Mouse (Mus musculus) midbrain, embryonic 10.5 days (tissue): ENCODE measurements around the gene Ppfibp1. TPM values are rescaled to one million over a fixed set of nuclear protein-coding genes. Genes with fewer than 3 reads are reported as not detected.
"Not testable (repeated sequence)": the region's sequence is repeated elsewhere in the genome, so short reads cannot be mapped to it uniquely, and the experiment has no call there.

Source experiments
- DNase-seq: peaks from one replicate; pipeline ENCODE4 v3.0.0-alpha.2; 2017; ENCODE audit warnings: low spot score
- H3K27ac ChIP-seq: fragments of 300-500 bp; sonication (generic); replicated peaks from 2 replicates; pipeline ENCODE4 v1.5.1; 2016; ENCODE audit warnings: mild to moderate bottlenecking
- H3K27me3 ChIP-seq: fragments of 300-500 bp; sonication (generic); 2 replicates; pipeline ENCODE4 v1.6.1; 2016; ENCODE audit warnings: low read depth, mild to moderate bottlenecking; ENCODE audit not compliant: poor library complexity, severe bottlenecking
- H3K36me3 ChIP-seq: fragments of 300-500 bp; sonication (generic); 2 replicates; pipeline ENCODE4 v1.6.1; 2016; ENCODE audit warnings: mild to moderate bottlenecking, moderate library complexity
- H3K4me1 ChIP-seq: fragments of 300-500 bp; sonication (generic); 2 replicates; pipeline ENCODE4 v1.6.1; 2016
- H3K4me3 ChIP-seq: fragments of 300-500 bp; sonication (generic); 2 replicates; pipeline ENCODE4 v1.5.1; 2016; ENCODE audit warnings: mild to moderate bottlenecking, moderate library complexity
- H3K9me3 ChIP-seq: fragments of 300-500 bp; sonication (generic); replicated peaks from 2 replicates; pipeline ENCODE4 v1.6.1; 2016; ENCODE audit warnings: mild to moderate bottlenecking
- WGBS: fragments of 180-500 bp; shearing (Covaris S2); methylation state at CpG from one replicate; pipeline ENCODE4 v1.1.7; 2016; 5-methylcytosine and 5-hydroxymethylcytosine counted together
- polyA plus RNA-seq: library from polyadenylated mRNA; unstranded; fragments of >200 nt; fragmentation: Nextera tagmentation; extraction: Ambion mirVana; gene quantifications from 2 replicates; pipeline ENCODE4 v1.2.1, GENCODE M21; 2016

Gene Ppfibp1
- polyA plus RNA-seq, 1 experiment from 2014 or later: 28.8 TPM

DNA sequence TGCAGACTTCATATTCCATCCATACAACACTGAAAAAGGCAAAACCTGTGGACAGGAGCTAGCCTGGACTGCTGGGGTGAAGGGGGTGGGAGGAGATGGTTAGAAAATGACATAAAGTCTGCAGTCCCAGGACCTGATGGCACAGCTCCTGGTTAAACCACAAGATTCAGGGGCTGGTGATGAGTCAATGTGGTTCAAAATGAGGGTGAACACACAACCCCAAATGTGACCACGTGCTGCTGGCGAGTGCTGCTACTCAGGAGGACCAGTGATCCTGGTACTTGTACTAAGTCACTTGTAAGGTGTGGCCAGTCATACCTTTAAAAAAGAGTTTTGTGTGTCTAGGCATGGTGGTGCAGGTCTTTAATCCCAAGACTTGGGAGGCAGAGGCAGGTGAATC lies 25.1 kb upstream of the Ppfibp1 start:
- Histone ChIP-seq H3K36me3 (no peaks in the 10 kb centered on the region), H3K4me3 (no peak overlapping the region), H3K27me3 (no peaks in the 10 kb centered on the region), H3K4me1 (no peaks in the 10 kb centered on the region), H3K9me3 (no peaks in the 10 kb centered on the region), H3K27ac (no peak overlapping the region)
- no peak for DNase-seq
- WGBS: 90% methylated on average over 2 of the region's 2 CpGs

DNA sequence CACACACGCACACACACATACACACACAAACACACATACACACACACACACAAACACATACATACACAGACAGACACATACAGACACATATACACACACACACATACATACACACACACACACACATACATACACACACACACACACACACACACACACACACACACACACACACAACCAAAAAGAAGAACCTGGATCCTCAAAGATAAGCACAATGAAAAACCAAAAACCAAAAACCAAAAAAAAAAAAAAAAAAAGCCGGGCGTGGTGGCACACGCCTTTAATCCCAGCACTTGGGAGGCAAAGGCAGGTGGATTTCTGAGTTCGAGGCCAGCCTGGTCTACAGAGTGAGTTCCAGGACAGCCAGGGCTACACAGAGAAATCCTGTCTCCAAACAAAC lies 23.9 kb upstream of the Ppfibp1 start:
- not testable (repeated sequence) for H3K27ac ChIP-seq, H3K9me3 ChIP-seq, H3K27me3 ChIP-seq, H3K4me3 ChIP-seq, DNase-seq, H3K4me1 ChIP-seq, H3K36me3 ChIP-seq
- WGBS: 88% methylated on average over 3 of the region's 5 CpGs

DNA sequence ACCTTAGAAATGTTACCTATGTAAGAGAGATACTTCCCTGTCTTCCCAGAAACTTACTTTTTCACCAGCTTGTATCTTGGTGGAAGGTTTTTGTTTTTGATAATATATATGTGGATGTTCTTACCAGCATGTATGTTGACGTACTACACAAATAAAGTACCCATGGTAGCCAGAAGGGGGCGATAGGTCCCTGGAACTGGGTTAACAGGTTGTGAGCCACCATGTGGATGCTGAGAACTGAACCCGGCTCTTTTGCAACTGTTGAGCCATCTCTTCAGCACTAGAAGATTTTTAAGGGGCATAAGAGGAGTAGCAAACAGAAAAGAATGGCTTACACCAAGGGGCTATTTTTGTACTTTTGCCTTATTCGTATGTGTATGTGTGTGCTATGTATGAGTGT lies 22.6 kb upstream of the Ppfibp1 start:
- WGBS: 79% methylated on average over 4 of the region's 4 CpGs
- Histone ChIP-seq H3K4me1 (no peaks in the 10 kb centered on the region), H3K4me3 (no peak overlapping the region), H3K9me3 (no peaks in the 10 kb centered on the region), H3K27ac (no peak overlapping the region), H3K36me3 (no peaks in the 10 kb centered on the region), H3K27me3 (peaks cover 7% of the 10 kb centered on the region; the same call in 1 of the 2 replicates)
- DNase-seq: no peak

DNA sequence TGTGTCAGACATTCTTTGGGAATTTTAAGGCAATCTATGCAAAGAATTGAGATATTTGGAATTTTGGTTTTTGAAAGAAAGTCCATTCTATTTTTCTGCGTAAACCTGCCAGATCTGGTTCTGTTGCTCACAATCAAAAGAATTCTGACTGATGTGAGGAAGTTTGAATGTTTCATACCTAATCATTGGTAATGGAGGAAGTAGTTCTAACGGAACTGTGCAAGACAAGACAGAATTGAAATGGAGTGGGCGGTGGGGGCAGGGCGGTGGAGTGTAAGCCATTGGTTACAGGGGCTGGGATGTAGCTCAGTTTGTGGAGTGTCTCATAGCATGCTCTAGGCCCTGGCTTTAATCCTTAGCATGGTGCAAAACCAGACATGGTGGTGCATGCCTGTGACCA lies 16.3 kb upstream of the Ppfibp1 start:
- peaks cover 27% of the 10 kb centered on the region for H3K27me3 ChIP-seq
- H3K9me3 ChIP-seq: peaks cover 4% of the 10 kb centered on the region
- H3K36me3 ChIP-seq: no peaks in the 10 kb centered on the region
- no peak overlapping the region for H3K4me3 ChIP-seq
- WGBS: 92% methylated on average over 4 of the region's 4 CpGs
- no peak for DNase-seq
- no peak overlapping the region for H3K27ac ChIP-seq
- peaks cover 5% of the 10 kb centered on the region for H3K4me1 ChIP-seq

DNA sequence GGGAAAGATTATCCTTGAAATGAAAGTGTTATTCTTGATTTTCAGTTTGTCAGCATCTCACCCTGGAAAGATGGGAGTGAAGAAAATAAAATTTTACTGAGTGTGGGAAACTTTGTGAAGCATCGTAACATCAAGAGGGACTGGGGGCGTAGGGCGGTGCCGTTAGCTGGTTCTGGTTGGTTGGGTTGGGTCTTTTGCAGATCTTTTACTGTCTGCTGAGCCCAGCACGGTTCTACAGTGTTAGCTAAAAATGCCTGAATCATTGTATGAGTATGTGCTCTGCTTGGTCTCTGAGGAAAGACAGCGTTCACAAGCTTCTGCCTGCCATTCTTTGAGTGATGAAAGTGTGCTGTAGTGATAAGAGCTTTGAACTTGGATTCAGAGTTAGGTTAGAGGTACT lies 13.9 kb upstream of the Ppfibp1 start:
- H3K9me3 ChIP-seq: peaks cover 11% of the 10 kb centered on the region
- DNase-seq: no peak
- H3K27me3 ChIP-seq: peaks cover 27% of the 10 kb centered on the region
- no peak overlapping the region for H3K4me3 ChIP-seq
- no peaks in the 10 kb centered on the region for H3K36me3 ChIP-seq
- WGBS: 82% methylated on average over 6 of the region's 6 CpGs
- H3K4me1 ChIP-seq: peaks cover 11% of the 10 kb centered on the region
- H3K27ac ChIP-seq: no peak overlapping the region

DNA sequence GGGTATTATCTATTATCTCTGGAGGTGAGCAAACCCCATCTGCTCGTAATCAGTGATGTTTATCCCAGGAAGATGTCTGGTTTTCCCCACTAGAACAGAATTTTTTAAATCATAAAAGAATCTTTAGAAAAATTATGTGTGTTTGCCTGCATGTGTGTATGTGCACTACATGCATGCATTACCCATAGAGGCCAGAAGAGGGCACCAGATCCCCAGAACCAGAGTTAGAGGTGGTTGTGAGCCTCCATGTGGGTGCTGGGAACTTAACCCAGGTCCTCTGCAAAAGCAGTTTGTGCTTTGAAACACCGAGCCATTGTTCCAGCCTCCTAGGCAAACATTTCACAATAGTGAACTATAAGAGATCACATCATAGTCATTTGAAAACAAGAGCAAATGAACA lies 11.5 kb upstream of the Ppfibp1 start:
- Histone ChIP-seq H3K27me3 (peaks cover 15% of the 10 kb centered on the region), H3K4me1 (peaks cover 14% of the 10 kb centered on the region), H3K9me3 (peaks cover 11% of the 10 kb centered on the region), H3K4me3 (no peak overlapping the region), H3K36me3 (no peaks in the 10 kb centered on the region), H3K27ac (no peak overlapping the region)
- WGBS: 88% methylated on average over 2 of the region's 2 CpGs
- no peak for DNase-seq

DNA sequence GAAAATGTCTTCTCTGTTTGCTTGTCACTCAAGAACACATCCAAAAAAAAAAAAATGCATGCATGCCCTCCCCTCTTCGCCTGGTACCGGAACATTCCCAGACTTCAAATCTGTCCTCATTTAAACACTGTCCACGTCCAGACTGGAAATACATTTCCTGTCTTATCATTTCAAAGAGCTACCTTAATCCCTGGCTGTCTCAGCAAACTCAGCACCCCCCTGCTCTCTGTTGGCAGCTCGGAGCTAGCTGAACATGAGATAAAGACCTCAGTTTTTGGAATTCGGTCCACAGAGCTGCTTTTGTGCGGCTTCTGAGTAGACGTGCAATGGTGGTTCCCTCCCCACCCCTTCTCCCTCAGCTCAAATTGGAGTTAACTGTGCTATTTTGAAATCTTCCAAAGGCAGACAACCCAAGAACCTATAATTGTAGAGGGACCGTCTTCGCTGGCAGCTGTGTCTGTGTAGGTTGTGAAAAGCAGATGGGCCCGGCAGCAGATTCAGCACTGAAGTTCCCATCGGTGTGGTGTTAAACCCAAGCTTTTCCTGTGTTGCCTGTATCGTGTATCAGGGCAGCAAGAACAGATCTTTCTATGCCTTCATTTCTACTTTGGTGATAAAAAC lies 10.8 kb upstream of the Ppfibp1 start:
- Histone ChIP-seq H3K4me1 (peaks cover 14% of the 10 kb centered on the region), H3K36me3 (no peaks in the 10 kb centered on the region), H3K27ac (no peak overlapping the region), H3K9me3 (peaks cover 11% of the 10 kb centered on the region), H3K4me3 (no peak overlapping the region), H3K27me3 (peaks cover 15% of the 10 kb centered on the region)
- WGBS: 92% methylated on average over 12 of the region's 12 CpGs
- no peak for DNase-seq

DNA sequence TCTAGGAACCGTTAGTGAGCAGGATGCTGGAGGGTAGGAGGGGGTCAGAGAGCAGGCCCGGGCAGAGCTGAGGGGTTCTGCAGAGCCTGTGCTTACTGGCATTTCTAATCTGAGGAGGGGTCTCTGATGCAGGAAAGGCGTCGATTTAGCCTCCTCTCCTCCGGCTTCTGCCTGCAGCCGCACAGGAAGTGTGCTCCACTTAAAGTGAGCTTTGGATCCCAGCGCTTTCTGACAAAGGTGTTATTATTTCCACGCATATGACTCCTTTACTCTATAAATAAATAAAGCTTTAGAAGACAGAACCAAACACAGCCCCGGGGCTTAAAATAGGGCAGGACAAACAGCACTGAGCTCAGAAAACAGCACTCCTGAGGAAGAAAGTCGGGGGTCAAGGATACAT lies 9.4 kb upstream of the Ppfibp1 start:
- no peak for DNase-seq
- peaks cover 11% of the 10 kb centered on the region for H3K9me3 ChIP-seq
- H3K27me3 ChIP-seq: peaks cover 15% of the 10 kb centered on the region
- 54% methylated on average over 10 of the region's 10 CpGs for WGBS
- no peaks in the 10 kb centered on the region for H3K36me3 ChIP-seq
- no peak overlapping the region for H3K27ac ChIP-seq
- no peak overlapping the region for H3K4me3 ChIP-seq
- H3K4me1 ChIP-seq: peaks cover 9% of the 10 kb centered on the region

DNA sequence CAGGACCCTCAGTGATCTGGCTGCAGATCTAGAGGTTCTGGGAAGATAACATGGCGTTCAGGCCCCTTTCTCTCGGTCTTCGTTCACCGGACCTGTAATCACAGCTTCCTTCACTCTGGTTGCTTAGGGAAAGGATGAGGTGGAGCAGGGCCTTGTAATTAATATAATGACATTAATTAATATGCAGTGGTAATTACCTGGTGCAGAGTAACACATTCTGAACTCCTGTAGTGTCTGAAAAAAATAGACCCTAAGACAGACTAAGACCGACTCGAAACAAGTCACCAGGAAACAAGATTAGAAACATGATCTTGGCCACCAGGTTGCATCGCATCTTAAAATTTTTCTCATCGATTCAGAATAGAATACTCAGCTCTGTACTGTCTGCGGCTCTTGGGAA lies 8.4 kb upstream of the Ppfibp1 start:
- WGBS: 88% methylated on average over 9 of the region's 9 CpGs
- Histone ChIP-seq H3K4me3 (no peak overlapping the region), H3K27ac (no peak overlapping the region), H3K4me1 (peaks cover 10% of the 10 kb centered on the region), H3K27me3 (peaks cover 11% of the 10 kb centered on the region), H3K9me3 (peaks cover 11% of the 10 kb centered on the region), H3K36me3 (no peaks in the 10 kb centered on the region)
- no peak for DNase-seq

DNA sequence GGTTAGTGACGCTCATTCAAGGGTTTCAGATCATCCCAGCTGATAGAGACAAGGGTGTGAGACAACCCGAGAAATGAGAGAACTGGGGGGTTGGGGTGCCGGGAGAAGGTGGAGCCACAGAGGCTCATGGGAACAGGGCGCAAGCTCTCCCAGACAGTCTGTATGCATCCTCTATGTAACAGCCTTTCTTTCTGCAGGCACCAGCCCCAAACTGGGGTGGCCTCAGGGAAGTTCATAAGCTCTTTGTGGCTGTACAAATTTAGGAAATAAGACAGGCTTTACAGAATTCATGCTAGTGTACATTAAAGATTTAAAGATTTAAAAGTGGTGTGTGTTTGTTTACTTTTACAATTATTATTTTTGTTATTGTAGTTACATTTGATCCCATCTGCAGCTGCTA lies 8.0 kb upstream of the Ppfibp1 start:
- peaks cover 11% of the 10 kb centered on the region for H3K9me3 ChIP-seq
- H3K36me3 ChIP-seq: no peaks in the 10 kb centered on the region
- H3K27ac ChIP-seq: no peak overlapping the region
- peaks cover 7% of the 10 kb centered on the region for H3K27me3 ChIP-seq
- WGBS: 78% methylated on average over 4 of the region's 4 CpGs
- peaks cover 15% of the 10 kb centered on the region for H3K4me1 ChIP-seq
- no peak for DNase-seq
- no peak overlapping the region for H3K4me3 ChIP-seq

DNA sequence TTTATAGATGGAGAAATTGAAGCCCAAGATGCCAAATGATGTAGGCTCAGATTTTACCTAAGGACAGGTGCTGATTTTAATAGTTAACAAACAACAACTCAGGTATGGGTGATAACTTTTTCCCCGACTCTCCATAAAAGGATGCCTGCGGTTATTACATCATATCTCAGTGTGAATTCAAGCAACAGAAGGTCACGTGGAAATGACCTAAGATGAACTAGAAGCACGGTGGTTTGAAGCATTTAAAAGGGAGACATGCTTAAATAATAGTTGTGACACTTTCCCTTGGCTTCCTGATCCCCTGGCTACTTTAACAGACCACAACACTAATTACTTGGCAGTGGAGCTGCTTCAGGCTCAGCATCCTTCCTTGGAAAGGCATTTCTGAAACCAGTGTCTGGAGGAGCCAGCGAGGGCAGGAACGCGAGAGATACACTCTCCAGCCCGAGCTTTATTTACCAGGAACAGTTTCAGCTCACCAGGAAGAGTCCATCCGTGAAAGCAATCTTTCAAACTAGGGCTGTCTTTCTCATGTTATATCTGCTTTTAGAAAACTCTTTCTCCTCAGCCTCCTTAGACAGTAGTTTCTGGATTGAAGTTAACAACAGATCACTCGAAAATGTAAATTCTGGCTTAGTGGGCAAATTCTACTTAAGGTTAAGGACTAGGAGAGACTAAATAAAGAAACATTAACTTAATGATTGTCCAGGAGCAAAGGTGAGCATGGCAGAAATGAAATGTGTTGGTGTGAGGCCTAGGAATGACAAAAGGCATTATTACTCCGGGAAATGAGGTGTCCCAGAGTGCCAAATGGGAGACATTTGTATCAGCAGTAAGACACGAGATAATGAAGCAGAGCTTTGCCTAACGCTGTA lies 6.2 kb upstream of the Ppfibp1 start:
- no peak for DNase-seq
- no peaks in the 10 kb centered on the region for H3K27me3 ChIP-seq
- WGBS: 76% methylated on average over 13 of the region's 13 CpGs
- no peak overlapping the region for H3K27ac ChIP-seq
- H3K36me3 ChIP-seq: no peaks in the 10 kb centered on the region
- H3K4me3 ChIP-seq: no peak overlapping the region
- peaks cover 5% of the 10 kb centered on the region; the same call in 1 of the 2 replicates for H3K9me3 ChIP-seq
- H3K4me1 ChIP-seq: peaks cover 30% of the 10 kb centered on the region

DNA sequence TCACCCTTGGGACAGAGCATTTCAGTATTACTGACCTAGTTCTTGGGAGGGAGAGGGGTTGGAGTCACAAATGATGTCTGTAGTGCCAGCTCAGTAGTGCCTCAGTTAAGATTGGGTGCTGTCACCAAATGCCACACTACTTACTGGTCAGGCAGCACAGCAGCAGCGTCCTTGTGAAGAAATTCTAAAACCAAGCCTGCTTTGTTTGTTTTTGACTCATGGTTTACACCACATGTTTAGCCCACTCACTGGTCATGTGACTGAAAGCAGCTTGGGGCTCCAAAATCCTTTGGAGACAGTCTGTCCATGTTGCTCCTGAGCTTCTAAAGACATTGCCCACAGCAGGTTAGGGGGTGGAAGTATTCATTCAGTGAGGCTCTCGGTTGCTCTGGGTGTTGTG lies 4.9 kb upstream of the Ppfibp1 start:
- no peaks in the 10 kb centered on the region for H3K9me3 ChIP-seq
- no peak for DNase-seq
- no peaks in the 10 kb centered on the region for H3K36me3 ChIP-seq
- H3K27me3 ChIP-seq: no peaks in the 10 kb centered on the region
- 69% methylated on average over 2 of the region's 2 CpGs for WGBS
- H3K4me1 ChIP-seq: peaks cover 37% of the 10 kb centered on the region
- H3K4me3 ChIP-seq: no peak overlapping the region
- H3K27ac ChIP-seq: no peak overlapping the region

DNA sequence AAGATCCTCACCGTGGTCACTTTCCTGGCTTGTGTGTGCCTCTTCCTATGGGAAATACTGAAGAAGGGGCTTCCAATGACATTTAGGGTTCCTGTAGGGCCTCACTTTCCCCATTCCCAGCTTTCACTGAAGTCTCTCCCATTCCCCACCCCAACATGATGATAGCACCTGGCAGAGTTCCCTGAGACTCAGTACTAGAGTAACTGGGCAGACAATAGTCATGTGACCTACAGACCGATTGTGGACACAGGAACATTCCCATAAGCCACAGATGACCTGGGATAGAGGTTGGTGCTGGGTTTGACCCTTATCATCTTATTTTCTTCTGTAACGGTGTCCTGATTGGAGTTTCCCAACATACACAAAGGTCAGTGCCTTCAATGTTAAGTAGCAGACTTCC lies 4.1 kb upstream of the Ppfibp1 start:
- WGBS: 89% methylated on average over 3 of the region's 3 CpGs
- DNase-seq: no peak
- H3K4me1 ChIP-seq: peaks cover 39% of the 10 kb centered on the region

More for the DNA sequence above, 4.1 kb upstream of the Ppfibp1 start:
- no peaks in the 10 kb centered on the region for H3K9me3 ChIP-seq
- H3K27ac ChIP-seq: no peak overlapping the region
- peaks cover 3% of the 10 kb centered on the region; the same call in 1 of the 2 replicates for H3K27me3 ChIP-seq
- no peak overlapping the region for H3K4me3 ChIP-seq
- no peaks in the 10 kb centered on the region for H3K36me3 ChIP-seq
